Mouse (Mus musculus) C2C12 (cell line): Measurements from ENCODE around the gene D430019H16Rik.

Source experiments
- CTCF ChIP-seq: IDR thresholded peaks from one replicate; pipeline ENCODE4 v1.5.1; 2011; ENCODE audit not compliant: control insufficient read depth, insufficient read depth, insufficient read length
- FOSL1 ChIP-seq: IDR thresholded peaks from one replicate; pipeline ENCODE4 v1.8.0; 2011; ENCODE audit warnings: mild to moderate bottlenecking, low read length; ENCODE audit not compliant: poor library complexity, insufficient read depth, severe bottlenecking
- MAX ChIP-seq: IDR thresholded peaks from one replicate; pipeline ENCODE4 v1.6.1; 2011; ENCODE audit warnings: mild to moderate bottlenecking, control low read depth

- TF ChIP-seq MAX (no peak), CTCF (no peak), FOSL1 (no peak)
Observed at GRCm38 (mm10) chr12:105531724-105532371, 78.2 kb downstream of the D430019H16Rik start.
